Comparison of ENCODE assay signal across 26 mouse cellular contexts in the genomic region with DNA sequence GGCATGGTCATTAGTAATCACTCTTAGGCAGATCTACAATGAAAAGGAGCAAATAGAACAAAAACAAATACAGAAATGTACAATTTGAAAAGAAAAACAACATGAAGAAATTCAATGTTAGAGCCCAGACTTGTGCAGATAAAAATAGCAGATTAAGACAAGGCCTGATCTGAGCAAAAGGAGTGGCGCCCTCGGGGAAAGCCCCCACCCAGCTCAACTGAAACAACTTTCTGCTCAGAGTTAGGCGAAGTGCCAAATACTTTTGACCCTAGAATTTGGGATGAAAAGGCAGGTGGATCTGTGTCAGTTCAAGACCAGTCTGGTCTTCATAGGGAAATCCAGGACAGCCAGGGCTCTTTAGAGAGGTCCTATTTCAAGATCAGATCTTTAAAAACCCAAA. TPM values are rescaled to one million over a fixed set of nuclear protein-coding genes. Genes with fewer than 3 reads are reported as not detected.
DNase-seq lines count a peak whose midpoint lies in the region; ATAC-seq and TF ChIP-seq lines count a peak whose summit lies in the region.
"Had no signal": no experiment of that assay in that cellular context is flagged by ENCODE, and none has a peak within 500 bp of the region (broad histone marks: within the 10 kb centered on the region; RNA-seq: fewer than 3 reads in every experiment).

No protein-coding gene starts in this region.

- in situ Hi-C loops in CH12.LX (cut with MboI; ENCODE audit: low pct_ligation_motif_present, low pct_unique_long_range_greater_than_20kb, low sequenced_read_pairs): loop anchor here (10.0 kb wide), 1 partner anchor 61 kb away; no protein-coding TSS in a partner anchor

- H3K27ac ChIP-seq in limb, embryonic 15.5 days: 0 out of 2 replicates have a peak overlapping the region, but pooled peaks have one; percentile 43
- H3K27ac ChIP-seq in limb, embryonic 10.5 days: no peak overlapping the region
- no peak overlapping the region for H3K27ac ChIP-seq in CH12.LX (ENCODE audit: insufficient read depth, low read depth)
- H3K27ac ChIP-seq: embryonic facial prominence, embryonic 12.5 days; heart, embryonic 10.5 days; heart, embryonic 13.5 days; hindbrain, embryonic 14.5 days; hindbrain, postnatal 0 days; intestine, embryonic 15.5 days had no signal

- H3K9me3 ChIP-seq in limb, embryonic 15.5 days: no peaks in the 10 kb centered on the region
- H3K9me3 ChIP-seq in limb, embryonic 10.5 days (replicated peaks): no peaks in the 10 kb centered on the region
- no peaks in the 10 kb centered on the region for H3K9me3 ChIP-seq in CH12.LX (replicated peaks; ENCODE audit: low read length)
- H3K9me3 ChIP-seq: embryonic facial prominence, embryonic 12.5 days; embryonic facial prominence, embryonic 15.5 days; heart, embryonic 10.5 days; heart, embryonic 13.5 days; intestine, embryonic 15.5 days had no signal

- TF ChIP-seq POLR2A in CH12.LX (IDR thresholded peaks at IDR 0.05; ENCODE audit: low read depth, low read length): no peak

- dilution Hi-C loops in CH12.LX (cut with MboI; ENCODE audit: extremely low pct_ligation_motif_present, extremely low pct_unique_long_range_greater_than_20kb, low sequenced_read_pairs): no loop called here

- H3K9ac ChIP-seq in limb, embryonic 15.5 days: no peak overlapping the region
- no peak overlapping the region for H3K9ac ChIP-seq in CH12.LX (ENCODE audit: insufficient read depth, low read depth)
- H3K9ac ChIP-seq: embryonic facial prominence, embryonic 12.5 days; embryonic facial prominence, embryonic 15.5 days; forebrain, postnatal 0 days; heart, embryonic 13.5 days; hindbrain, embryonic 14.5 days; intestine, embryonic 15.5 days had no signal

- TF ChIP-seq EP300 in CH12.LX (IDR thresholded peaks at IDR 0.05; ENCODE audit: low read length): no peak

- no peak overlapping the region for H3K4me3 ChIP-seq in limb, embryonic 15.5 days
- no peak overlapping the region for H3K4me3 ChIP-seq in limb, embryonic 10.5 days
- no peak overlapping the region for H3K4me3 ChIP-seq in CH12.LX (replicated peaks in 1 of 3; ENCODE audit: low read depth in 2 of 3, low read length in 2 of 3, poor library complexity in 1 of 3)
- H3K4me3 ChIP-seq: embryonic facial prominence, embryonic 12.5 days; embryonic facial prominence, embryonic 15.5 days; heart, embryonic 10.5 days; heart, embryonic 13.5 days; intestine, embryonic 15.5 days had no signal

- no peak overlapping the region for H3K4me2 ChIP-seq in limb, embryonic 15.5 days
- no peak overlapping the region for H3K4me2 ChIP-seq in CH12.LX (ENCODE audit: insufficient read depth, low read depth, poor library complexity, severe bottlenecking)
- H3K4me2 ChIP-seq: embryonic facial prominence, embryonic 12.5 days; embryonic facial prominence, embryonic 15.5 days; heart, embryonic 13.5 days; hindbrain, embryonic 14.5 days; intestine, embryonic 15.5 days had no signal

- ATAC-seq in limb, embryonic 15.5 days (ENCODE audit: insufficient number of reproducible peaks, low FRiP score, low TSS enrichment, low read depth): no peak
- ATAC-seq in inflammation-experienced regulatory T-cells, adult 6 months: peak; percentile 59
- ATAC-seq: forebrain, embryonic 14.5 days; forebrain, postnatal 0 days; hindbrain, postnatal 0 days; intestine, embryonic 15.5 days had no signal

- intact Hi-C loops in left cerebral cortex, postnatal 25 days (cut with DNase I): no loop called here

- no peak for TF ChIP-seq RAD21 in CH12.LX (IDR thresholded peaks at IDR 0.05; ENCODE audit: low read depth, low read length)

- H3K27me3 ChIP-seq in limb, embryonic 15.5 days: no peaks in the 10 kb centered on the region
- no peaks in the 10 kb centered on the region for H3K27me3 ChIP-seq in limb, embryonic 10.5 days (ENCODE audit: low read depth, poor library complexity, severe bottlenecking)
- H3K27me3 ChIP-seq in CH12.LX (replicated peaks): no peaks in the 10 kb centered on the region
- H3K27me3 ChIP-seq: embryonic facial prominence, embryonic 12.5 days; embryonic facial prominence, embryonic 15.5 days; heart, embryonic 13.5 days; intestine, embryonic 15.5 days had no signal

- no peak for TF ChIP-seq CTCF in CH12.LX (conservative IDR thresholded peaks at IDR 0.05 in 1 of 2, IDR thresholded peaks at IDR 0.05 in 1 of 2; ENCODE audit: low read depth in 2 of 2, low read length in 2 of 2)

- no peaks in the 10 kb centered on the region for H3K36me3 ChIP-seq in limb, embryonic 15.5 days
- peaks cover 24% of the 10 kb centered on the region for H3K36me3 ChIP-seq in limb, embryonic 10.5 days
- peaks cover 0 to 28% of the 10 kb centered on the region in 2 experiments for H3K36me3 ChIP-seq in CH12.LX (replicated peaks in 1 of 2; ENCODE audit: control insufficient read depth in 1 of 2, insufficient read depth in 1 of 2, low read length in 1 of 2)
- H3K36me3 ChIP-seq: embryonic facial prominence, embryonic 12.5 days; embryonic facial prominence, embryonic 15.5 days; heart, embryonic 10.5 days; intestine, embryonic 15.5 days had no signal

- no peaks in the 10 kb centered on the region for H3K4me1 ChIP-seq in limb, embryonic 15.5 days
- no peaks in the 10 kb centered on the region for H3K4me1 ChIP-seq in limb, embryonic 10.5 days
- peaks cover 0 to 16% of the 10 kb centered on the region in 2 experiments; a peak in 2 of 4 replicates for H3K4me1 ChIP-seq in CH12.LX (ENCODE audit: control insufficient read depth in 1 of 2, insufficient read depth in 2 of 2)
- H3K4me1 ChIP-seq: embryonic facial prominence, embryonic 12.5 days; heart, embryonic 10.5 days; heart, embryonic 13.5 days; intestine, embryonic 15.5 days had no signal

- whole genome bisulfite sequencing in limb, embryonic 15.5 days: 67% methylated on average over 3 of the region's 3 CpGs
- 96% methylated on average over 3 of the region's 3 CpGs for WGBS in limb, embryonic 10.5 days

- peaks cover 57% of the 10 kb centered on the region for H3K79me2 ChIP-seq in CH12.LX (replicated peaks; ENCODE audit: control insufficient read depth, extremely low read depth, insufficient read depth, poor library complexity, severe bottlenecking)

- DNase-seq in limb, embryonic 10.5 days (ENCODE audit: low spot score): no peak
- peak; percentile 16 for DNase-seq in CH12.LX (ENCODE audit: extremely low read depth)
- no peak for DNase-seq in right cerebral cortex, postnatal 14 days
- no peak for DNase-seq in left cerebral cortex, postnatal 25 days (ENCODE audit: low spot score in 2 of 2)
- no peak for DNase-seq in adrenal gland, adult 18-20 months (ENCODE audit: low spot score in 2 of 2)
- DNase-seq: adrenal gland, postnatal 10 days; adrenal gland, postnatal 36 days; B cell, adult 2 months; cerebellum, adult 18-20 months; cerebellum, adult 9-10 months; cerebellum, postnatal 25 days; forebrain, postnatal 0 days; gastrocnemius, postnatal 25 days; heart, postnatal 14 days; heart, postnatal 4 days; kidney, adult 11 months had no signal

TF ChIP-seq in CH12.LX, 34 proteins besides CTCF, POLR2A, EP300 and RAD21:
- TF ChIP-seq SIN3A (IDR thresholded peaks at IDR 0.05; ENCODE audit: low read length): no peak
- no peak for TF ChIP-seq UBTF (IDR thresholded peaks at IDR 0.05; ENCODE audit: low read depth, low read length)
- no peak for TF ChIP-seq JUND (conservative IDR thresholded peaks at IDR 0.05; ENCODE audit: low read depth, low read length)
- TF ChIP-seq MEF2A (IDR thresholded peaks at IDR 0.05; ENCODE audit: borderline replicate concordance, low read depth, low read length): peak; percentile 46; the same call in 1 of the 2 replicates
- TF ChIP-seq ELF1 (IDR thresholded peaks at IDR 0.05; ENCODE audit: low read depth, low read length): no peak
- no peak for TF ChIP-seq CHD2 (IDR thresholded peaks at IDR 0.05; ENCODE audit: low read length)
TF ChIP-seq in CH12.LX: peak in this region for 1.

RNA-seq across cellular contexts. Expression of a gene that starts 10.2 kb away (rescaled TPM):
- 44.5 and 46.2 TPM in 2 replicates for polyA plus RNA-seq in limb, embryonic 15.5 days (2015; fragmentation: Nextera tagmentation; extraction: Ambion mirVana)
- polyA plus RNA-seq in limb, embryonic 10.5 days (2016; fragmentation: Nextera tagmentation; extraction: Ambion mirVana): 92.0 and 103 TPM in 2 replicates
- total RNA-seq in CH12.LX (2012; rRNA removed) (23.9 and 25.5 TPM in 2 replicates), CH12.LX (2014; rRNA removed) (50.1 and 56.8 TPM in 2 replicates)
- polyA plus RNA-seq in CH12.LX (2012; ENCODE audit: insufficient read length, low read depth): 50.2 and 52.1 TPM in 2 replicates
- polyA plus RNA-seq in inflammation-experienced regulatory T-cells, adult 6 months (2017; shearing (Covaris generic)): 10 to 100 TPM; 53.4 to 72.2 (median 57.8) TPM
- total RNA-seq in left cerebral cortex, postnatal 25 days (2021): 10 to 100 TPM; 19.2 to 20.7 TPM
- 10 to 100 TPM; 12.9 to 23.8 TPM for total RNA-seq in adrenal gland, adult 18-20 months (2021)

RNA-seq across cellular contexts. Expression of a gene that starts 41.1 kb away (rescaled TPM):
- polyA plus RNA-seq in limb, embryonic 15.5 days (2015; fragmentation: Nextera tagmentation; extraction: Ambion mirVana): 39.5 and 40.8 TPM in 2 replicates
- 40.5 and 43.6 TPM in 2 replicates for polyA plus RNA-seq in limb, embryonic 10.5 days (2016; fragmentation: Nextera tagmentation; extraction: Ambion mirVana)
- total RNA-seq in CH12.LX (2012; rRNA removed) (24.2 TPM in 2 replicates), CH12.LX (2014; rRNA removed) (23.5 and 24.1 TPM in 2 replicates)
- 41.5 and 43.0 TPM in 2 replicates for polyA plus RNA-seq in CH12.LX (2012; ENCODE audit: insufficient read length, low read depth)
- 10 to 100 TPM; 36.8 to 44.7 (median 42.2) TPM for polyA plus RNA-seq in inflammation-experienced regulatory T-cells, adult 6 months (2017; shearing (Covaris generic))
- 10 to 100 TPM; 44.5 to 46.3 TPM for total RNA-seq in left cerebral cortex, postnatal 25 days (2021)
- 10 to 100 TPM; 67.4 to 77.4 TPM for total RNA-seq in adrenal gland, adult 18-20 months (2021)

RNA-seq across cellular contexts. Expression of a gene that starts 46.9 kb away (rescaled TPM):
- 151 and 153 TPM in 2 replicates for polyA plus RNA-seq in limb, embryonic 15.5 days (2015; fragmentation: Nextera tagmentation; extraction: Ambion mirVana)
- 0.18 and 0.31 TPM in 2 replicates for polyA plus RNA-seq in limb, embryonic 10.5 days (2016; fragmentation: Nextera tagmentation; extraction: Ambion mirVana)
- total RNA-seq in CH12.LX (2012; rRNA removed): 0.80 and 1.8 TPM in 2 replicates
- 1.5 and 2.9 TPM in 2 replicates for total RNA-seq in CH12.LX (2014; rRNA removed)
- polyA plus RNA-seq in CH12.LX (2012; ENCODE audit: insufficient read length, low read depth): 1.1 and 1.6 TPM in 2 replicates
- 1 to 10 TPM in 1 of 3 experiments, under 1 TPM in 2; 0.96 to 2.1 (median 0.97) TPM for polyA plus RNA-seq in inflammation-experienced regulatory T-cells, adult 6 months (2017; shearing (Covaris generic))
- total RNA-seq in left cerebral cortex, postnatal 25 days (2021): 1 to 10 TPM in 1 of 2 experiments, under 1 TPM in 1; 0.55 to 1.1 TPM
- total RNA-seq in adrenal gland, adult 18-20 months (2021): 10 to 100 TPM; 11.0 to 51.9 TPM

Comparison
In these comparisons a context has a peak if more than half of its experiments do, and no peak if none do; other contexts are left out.
1. RNA of a gene that starts 46.9 kb away (polyA plus RNA-seq): 151 to 153 TPM in limb, embryonic 15.5 days; 1.1 to 1.6 TPM in CH12.LX, 0.96 to 2.1 TPM in inflammation-experienced regulatory T-cells, adult 6 months and 0.18 to 0.31 TPM in limb, embryonic 10.5 days; every median in the first group is over 10 times any median in the second.